Mouse (Mus musculus) liver, adult 2 months (tissue): ENCODE data around the gene Sprtn.

ENCODE experiments used
- CTCF ChIP-seq: fragments of 200-500 bp; IDR thresholded peaks from 2 replicates; pipeline ENCODE4 v1.5.1; 2011; ENCODE audit warnings: low read depth, low read length, control low read depth
- POLR2A ChIP-seq: fragments of 200-500 bp; IDR thresholded peaks from 2 replicates; pipeline ENCODE4 v1.6.1; 2011; ENCODE audit warnings: low read length, control low read depth; ENCODE audit not compliant: insufficient read depth; ENCODE audit errors: extremely low read depth

GRCm38 (mm10) chr8:124892596-124892995 lies 5.1 kb upstream of the Sprtn start:
- TF ChIP-seq CTCF (no peak), POLR2A (no peak)
